Mouse (Mus musculus): ENCODE results near the gene Arhgef10l.
"Not testable (repeated sequence)": the region's sequence is repeated elsewhere in the genome, so short reads cannot be mapped to it uniquely, and the experiment has no call there.

Arhgef10l gene

DNA sequence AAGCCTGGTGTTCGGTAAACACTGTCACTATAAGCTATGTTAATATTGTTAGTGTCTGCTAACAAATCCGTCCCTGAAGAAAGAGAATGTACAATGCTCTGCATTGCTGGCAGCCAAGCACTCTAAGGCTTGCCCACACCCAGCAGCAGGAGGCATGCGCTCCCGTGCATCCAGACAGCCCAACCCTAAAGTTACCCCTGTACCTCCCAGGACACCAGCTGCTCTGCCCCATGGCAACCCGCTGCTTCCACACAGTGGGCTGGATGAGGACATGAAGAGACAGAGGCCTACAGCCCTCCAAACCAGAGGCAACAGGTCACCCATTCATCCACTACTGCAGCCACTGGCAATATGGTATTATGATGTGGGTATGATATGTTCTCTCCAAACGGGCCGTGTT is 60.0 kb downstream of the Arhgef10l start:
- no peak for DNase-seq

- DNase-seq, result peak; percentile 64 to 68
Measured at GRCm38 (mm10) chr4:140605247-140605646, 60.6 kb downstream of the Arhgef10l start.

DNA sequence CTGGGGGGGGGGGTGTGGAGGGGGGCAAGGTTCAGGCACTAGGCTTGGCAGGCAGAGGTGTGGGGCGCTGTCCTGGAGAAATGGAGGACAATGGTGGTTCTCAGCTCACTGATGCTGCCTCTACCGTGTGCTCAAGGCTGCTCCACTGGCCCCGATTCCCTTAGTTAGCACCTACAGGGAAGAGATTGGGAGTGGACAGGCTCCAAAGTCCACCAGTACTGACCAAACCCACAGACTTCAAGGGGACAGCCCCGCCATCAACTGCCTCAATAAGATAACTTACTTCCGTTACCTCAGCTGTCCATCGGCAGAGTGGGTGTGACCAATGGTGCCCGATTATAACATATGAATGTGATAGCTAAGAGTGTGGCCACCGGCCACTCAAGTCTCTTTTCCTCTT is 61.3 kb downstream of the Arhgef10l start:
- no peak for DNase-seq

- no peak for DNase-seq
Measured at GRCm38 (mm10) chr4:140602022-140602421, 63.8 kb downstream of the Arhgef10l start.

DNA sequence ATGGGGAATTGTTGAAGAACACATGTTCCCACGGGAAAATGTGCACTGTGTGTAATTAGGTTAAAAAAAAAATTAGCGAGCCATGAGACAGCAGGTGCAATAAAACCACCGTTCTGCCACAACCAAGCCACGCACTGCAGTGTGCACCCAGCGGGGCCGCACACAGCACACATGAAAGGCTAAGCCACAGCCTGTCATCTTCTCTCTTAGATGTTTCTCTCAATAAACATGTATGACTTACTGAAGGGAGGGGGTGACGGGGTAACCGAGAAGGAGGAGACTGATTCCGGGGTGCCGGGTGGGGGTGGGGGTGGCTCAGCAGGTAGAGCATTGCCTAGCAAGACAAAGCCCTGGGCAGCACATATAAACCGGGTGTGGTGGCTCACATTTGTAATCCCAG is 64.7 kb downstream of the Arhgef10l start:
- no peak for DNase-seq

- DNase-seq, result no peak
Measured at GRCm38 (mm10) chr4:140598846-140599245, 67.0 kb downstream of the Arhgef10l start.

GRCm38 (mm10) chr4:140597928-140598327 is 67.9 kb downstream of the Arhgef10l start:
- no peak for DNase-seq

GRCm38 (mm10) chr4:140597378-140597777 is 68.4 kb downstream of the Arhgef10l start:
- no peak for DNase-seq

DNA sequence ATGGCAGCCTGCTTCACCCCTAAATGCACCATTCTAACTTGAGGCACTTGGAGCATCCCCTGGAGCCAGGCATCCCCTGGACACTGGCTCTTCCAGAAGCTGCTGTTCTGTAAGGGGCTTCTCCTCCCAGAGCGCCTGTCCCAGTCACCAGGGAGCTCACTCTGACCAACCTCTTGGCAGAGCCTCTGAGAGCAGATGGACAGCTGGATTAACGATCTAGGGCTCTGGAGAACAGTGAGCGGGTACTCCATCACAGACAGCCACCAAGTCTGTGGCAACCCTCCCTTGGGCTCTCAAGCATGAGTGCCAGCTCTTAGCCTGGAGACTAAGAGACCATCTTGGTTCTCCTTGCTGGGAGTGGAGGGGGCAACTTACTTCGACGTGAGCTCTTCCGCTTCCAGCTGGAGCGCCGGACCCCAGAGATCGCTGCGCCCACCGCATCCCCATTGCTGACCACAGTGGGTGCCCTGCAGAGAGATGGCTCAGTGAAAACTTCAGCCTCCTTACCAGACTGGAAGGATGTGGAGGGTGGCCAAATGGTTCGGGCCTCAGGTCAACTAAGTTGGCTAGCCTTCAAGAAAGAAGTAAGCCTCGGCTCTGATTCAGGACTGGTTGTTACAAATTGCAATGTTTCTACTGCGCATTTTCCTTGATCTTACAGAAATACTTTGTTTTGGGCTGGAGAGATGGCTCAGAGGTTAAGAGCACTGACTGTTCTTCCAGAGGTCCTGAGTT is 71.9 kb downstream of the Arhgef10l start:
- peak; percentile 57 to 72 for DNase-seq

DNA sequence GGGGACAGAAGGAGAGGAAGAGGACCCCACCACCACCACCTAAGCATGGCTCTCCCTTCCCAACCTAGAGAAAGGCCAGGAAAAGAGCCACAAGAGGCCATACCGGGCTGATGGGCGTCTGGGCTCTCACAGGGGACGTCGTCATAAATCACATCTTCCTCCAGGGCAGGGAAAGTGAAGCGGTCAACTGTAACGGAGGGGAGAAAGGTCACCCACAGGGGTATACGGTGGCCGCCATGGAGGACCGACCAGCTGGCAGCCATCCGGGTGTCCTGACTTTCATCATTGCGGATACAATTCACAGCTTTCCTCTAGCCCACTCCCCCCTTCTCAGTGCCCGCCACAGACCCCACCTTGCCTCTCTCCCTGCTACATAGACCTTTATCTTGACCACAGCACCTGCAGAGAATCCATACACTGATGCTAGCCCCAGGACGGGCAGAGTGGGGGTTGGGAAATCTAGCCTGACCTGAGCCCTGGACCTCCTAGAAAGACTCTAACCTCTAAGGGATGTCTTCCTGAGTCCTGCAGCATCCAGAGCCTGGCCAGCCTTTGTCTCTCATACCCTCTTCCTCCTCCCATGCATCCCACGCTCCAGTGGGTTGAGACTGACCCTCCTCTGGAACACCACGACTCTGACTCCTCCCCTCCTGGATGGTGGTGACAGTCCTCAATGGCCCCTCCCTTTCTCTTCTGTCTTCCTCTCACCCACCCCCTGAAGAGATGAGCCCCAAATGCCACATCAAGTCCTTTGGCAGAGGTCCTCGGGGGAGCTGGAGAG is 72.6 kb downstream of the Arhgef10l start:
- peak; percentile 30 to 34 for DNase-seq

DNA sequence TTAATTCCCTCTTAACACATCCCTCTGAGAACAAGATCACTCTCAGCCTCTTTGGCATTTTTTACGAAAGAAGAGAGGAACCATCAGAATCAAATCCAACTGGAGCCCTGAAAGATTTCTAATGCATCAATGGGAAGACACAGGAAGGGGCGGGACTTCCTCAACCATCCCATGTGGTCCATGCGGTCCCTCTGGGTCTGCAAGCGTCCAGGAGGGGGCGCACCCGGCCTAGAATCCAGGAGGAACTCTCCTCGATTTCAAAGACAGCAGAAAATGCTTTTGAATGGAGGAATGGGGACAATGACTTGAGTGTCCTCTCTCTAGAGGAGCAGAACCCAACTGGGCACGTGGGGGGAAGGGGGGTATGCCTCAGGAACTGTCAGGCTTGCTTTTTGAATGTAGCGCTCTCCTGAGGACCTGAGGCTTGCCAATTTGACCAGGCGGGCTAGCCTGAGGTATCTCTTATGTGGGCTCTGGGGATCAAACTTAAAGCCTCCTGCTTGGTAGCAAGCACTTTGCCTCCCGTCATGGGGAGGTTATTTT is 73.5 kb downstream of the Arhgef10l start:
- DNase-seq, result peak; percentile 94 to 96

- DNase-seq, result no peak
Measured at GRCm38 (mm10) chr4:140586478-140586877, 79.3 kb downstream of the Arhgef10l start.

DNA sequence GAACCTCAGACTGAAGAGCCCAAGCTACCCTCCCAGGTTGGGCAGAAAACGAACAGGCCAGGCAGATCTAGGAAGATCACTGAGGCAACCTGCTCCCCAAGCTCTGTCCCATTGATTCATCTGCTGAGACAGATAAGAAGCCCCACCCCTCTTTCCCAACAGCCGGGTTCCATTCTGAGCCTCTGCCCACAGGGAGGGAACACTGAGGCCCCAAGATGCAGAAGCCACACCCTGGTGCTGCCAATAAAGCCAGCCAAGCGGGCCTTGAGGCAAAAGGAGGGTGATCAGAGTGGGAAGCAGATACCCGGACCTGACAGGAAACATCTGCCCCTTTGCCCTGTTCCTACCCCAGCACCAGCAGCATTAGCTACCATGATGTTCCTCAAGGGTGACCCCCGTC is 81.6 kb downstream of the Arhgef10l start:
- no peak for DNase-seq

GRCm38 (mm10) chr4:140582390-140583088 is 83.3 kb downstream of the Arhgef10l start:
- no peak for DNase-seq

DNA sequence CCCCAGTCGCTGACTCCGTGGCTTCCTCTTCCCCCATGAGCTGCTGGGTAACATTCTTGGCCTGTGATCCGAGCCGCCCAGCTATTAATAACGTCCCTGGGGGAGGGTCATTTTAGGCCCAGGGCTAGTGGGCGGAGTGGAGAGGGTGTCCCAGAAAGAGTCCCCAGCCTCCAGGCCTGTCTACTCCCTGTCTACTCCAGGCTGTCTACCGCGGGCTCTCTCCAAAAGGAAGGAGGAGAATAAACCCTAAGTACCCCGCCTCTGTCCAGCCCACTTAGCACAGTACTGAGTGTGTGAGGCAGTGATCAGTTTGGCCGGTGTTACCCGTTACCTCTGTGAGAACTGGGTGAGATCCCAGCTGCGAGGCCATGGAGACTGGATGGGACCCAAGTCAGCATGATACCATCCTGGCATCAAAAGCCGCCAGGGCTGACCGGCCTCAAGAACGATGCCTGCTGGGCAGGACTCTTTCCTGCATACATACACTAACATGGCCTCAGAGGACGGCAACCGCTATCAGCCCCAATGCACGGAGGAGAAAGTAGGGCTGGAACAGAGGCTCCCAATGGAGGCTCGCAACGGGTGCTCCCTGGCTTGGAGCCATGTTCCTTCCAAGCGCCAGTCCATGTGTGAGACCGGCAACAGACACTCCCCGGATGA is 84.0 kb downstream of the Arhgef10l start:
- peak; percentile 61 to 62 for DNase-seq

GRCm38 (mm10) chr4:140581341-140581729 is 84.5 kb downstream of the Arhgef10l start:
- DNase-seq, result no peak

DNA sequence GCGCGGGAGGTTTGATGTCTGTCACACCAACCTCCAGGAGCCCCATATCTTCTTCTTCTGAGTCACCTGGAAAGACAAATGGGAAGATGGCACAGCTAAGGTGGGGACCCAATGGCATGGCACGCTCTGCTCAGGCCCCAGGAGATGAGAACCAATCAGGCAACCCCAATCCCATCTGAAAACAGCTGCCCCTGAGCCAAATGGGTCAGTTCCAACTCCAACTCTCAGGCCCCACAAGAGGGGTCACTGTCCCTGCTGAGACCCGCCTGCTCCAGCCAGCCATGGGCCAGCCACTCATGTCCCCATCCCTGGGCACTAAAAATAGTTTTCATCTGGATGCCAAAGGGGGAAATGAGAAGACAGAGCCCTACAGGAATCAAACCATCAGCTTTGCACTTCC is 84.9 kb downstream of the Arhgef10l start:
- DNase-seq, result peak; percentile 65 to 76

DNA sequence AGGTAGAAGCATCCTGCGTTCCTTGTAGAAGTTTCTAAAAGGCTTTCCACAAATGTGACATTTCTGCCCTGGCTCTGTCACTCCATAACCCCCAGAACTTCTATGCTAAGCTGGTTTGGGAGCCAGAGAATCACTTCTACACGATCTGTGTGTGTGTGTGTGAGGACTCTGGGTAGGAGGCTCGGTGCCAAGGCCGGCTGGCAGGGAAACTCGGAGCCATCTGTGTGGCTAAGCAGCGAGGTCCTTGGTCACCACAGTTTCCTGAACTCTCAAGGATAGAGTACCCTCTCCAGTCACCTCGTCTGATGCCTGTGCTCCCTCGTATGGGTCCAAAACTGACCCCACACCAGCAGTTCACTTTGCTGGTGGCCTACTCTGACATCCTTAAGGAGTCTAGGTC is 86.2 kb downstream of the Arhgef10l start:
- peak; percentile 98 for DNase-seq

DNA sequence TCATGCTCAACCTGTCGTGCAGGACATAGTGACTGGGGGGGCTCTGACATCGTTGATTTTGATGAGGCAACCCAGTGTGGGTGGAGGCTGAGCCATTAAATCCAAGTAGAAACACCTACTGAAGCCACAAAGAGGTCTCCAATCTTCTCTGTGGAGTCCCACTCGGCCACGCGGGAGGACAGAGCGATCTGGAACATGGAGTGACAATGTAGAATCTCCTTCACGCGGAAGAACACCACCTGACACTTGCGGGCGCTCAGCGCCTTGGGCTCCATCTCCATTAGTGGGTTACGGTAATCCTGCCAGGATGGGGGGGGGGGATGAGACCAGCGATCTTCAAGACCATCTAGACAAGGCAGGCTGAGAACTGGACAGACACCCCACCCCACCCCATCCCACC is 86.7 kb downstream of the Arhgef10l start:
- peak; percentile 65 to 73 for DNase-seq

- DNase-seq, result no peak
Measured at GRCm38 (mm10) chr4:140576628-140577027, 89.2 kb downstream of the Arhgef10l start.

DNA sequence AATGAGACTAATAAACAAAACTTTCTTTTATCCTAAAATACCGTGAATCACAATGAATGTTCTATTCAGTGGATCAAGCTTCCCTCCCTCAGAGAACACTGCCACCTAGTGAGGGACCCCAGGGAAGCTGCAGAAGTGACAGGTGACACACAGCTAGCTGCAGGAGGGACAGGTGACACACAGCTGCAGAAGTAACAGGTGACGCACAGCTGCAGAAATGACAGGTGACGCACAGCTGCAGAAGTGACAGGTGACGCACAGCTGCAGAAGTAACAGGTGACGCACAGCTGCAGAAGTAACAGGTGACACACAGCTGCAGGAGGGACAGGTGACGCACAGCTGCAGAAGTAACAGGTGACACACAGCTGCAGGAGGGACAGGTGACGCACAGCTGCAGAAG is 90.9 kb downstream of the Arhgef10l start:
- DNase-seq, result not testable (repeated sequence)

GRCm38 (mm10) chr4:140572376-140572775 is 93.4 kb downstream of the Arhgef10l start:
- peak in 1 of 2 experiments; percentile 57 for DNase-seq

GRCm38 (mm10) chr4:140569394-140569793 is 96.4 kb downstream of the Arhgef10l start:
- DNase-seq, result no peak

Data from cerebellum, postnatal 10 days (tissue).